Mouse (Mus musculus) layer of hippocampus, adult 8-10 months (tissue): Measurements from ENCODE around the gene Usf1. TPM values are rescaled to one million over a fixed set of nuclear protein-coding genes. Genes with fewer than 3 reads are reported as not detected.

ENCODE experiments used
- DNase-seq, 2 experiments: peaks; one replicate each; pipeline ENCODE4 v3.0.0; 2022; ENCODE audit warnings: low spot score in 2 of 2
- total RNA-seq, 4 experiments: library from RNA; stranded (reverse); gene quantifications; 2 replicates each; pipeline ENCODE4 v1.2.4; 2022

Gene Usf1
- total RNA-seq, 4 experiments from 2014 or later, result 110 to 142 (median 124) TPM

- no peak for DNase-seq
Measured at GRCm38 (mm10) chr1:171418660-171419059, 7.5 kb downstream of the Usf1 start, which contains the start of gene Tstd1. Gene Tstd1 (plus strand): TSS chr1:171418872.

- DNase-seq, result no peak
Measured at GRCm38 (mm10) chr1:171419291-171419882, 8.3 kb downstream of the Usf1 start.

- no peak for DNase-seq
Measured at GRCm38 (mm10) chr1:171419905-171420304, 8.8 kb downstream of the Usf1 start.

GRCm38 (mm10) chr1:171422504-171423095 is 11.5 kb downstream of the Usf1 start:
- DNase-seq, result no peak

GRCm38 (mm10) chr1:171424638-171425037 is 13.5 kb downstream of the Usf1 start:
- no peak for DNase-seq

- no peak for DNase-seq
Measured at GRCm38 (mm10) chr1:171425126-171425525, 14.0 kb downstream of the Usf1 start.

GRCm38 (mm10) chr1:171432158-171432557 is 21.0 kb downstream of the Usf1 start:
- no peak for DNase-seq

- DNase-seq, result no peak
Measured at GRCm38 (mm10) chr1:171435288-171435814, 24.2 kb downstream of the Usf1 start.

GRCm38 (mm10) chr1:171435974-171436373 is 24.9 kb downstream of the Usf1 start:
- DNase-seq, result no peak

GRCm38 (mm10) chr1:171437264-171438013 is 26.3 kb downstream of the Usf1 start, which contains the start of gene F11r:
Gene F11r (plus strand): TSS chr1:171437535.
- peak in 1 of 2 experiments; percentile 18 for DNase-seq

- no peak for DNase-seq
Measured at GRCm38 (mm10) chr1:171438014-171438670, 27.0 kb downstream of the Usf1 start.

- DNase-seq, result no peak
Measured at GRCm38 (mm10) chr1:171439072-171439471, 28.0 kb downstream of the Usf1 start.

GRCm38 (mm10) chr1:171440025-171440725 is 29.1 kb downstream of the Usf1 start:
- DNase-seq, result no peak

GRCm38 (mm10) chr1:171441466-171442412 is 30.6 kb downstream of the Usf1 start:
- no peak for DNase-seq

- DNase-seq, result no peak
Measured at GRCm38 (mm10) chr1:171442413-171442760, 31.3 kb downstream of the Usf1 start.

- DNase-seq, result no peak
Measured at GRCm38 (mm10) chr1:171445050-171445449, 33.9 kb downstream of the Usf1 start.

- DNase-seq, result no peak
Measured at GRCm38 (mm10) chr1:171446854-171447253, 35.7 kb downstream of the Usf1 start.

GRCm38 (mm10) chr1:171447692-171448091 is 36.6 kb downstream of the Usf1 start:
- DNase-seq, result no peak

GRCm38 (mm10) chr1:171450062-171450461 is 38.9 kb downstream of the Usf1 start:
- no peak for DNase-seq

- no peak for DNase-seq
Measured at GRCm38 (mm10) chr1:171451001-171451400, 39.9 kb downstream of the Usf1 start.
